Mouse (Mus musculus) C2C12 (cell line): Measurements from ENCODE around the gene Sept1.

Source experiments
- CTCF ChIP-seq: IDR thresholded peaks from one replicate; pipeline ENCODE4 v1.5.1; 2011; ENCODE audit not compliant: control insufficient read depth, insufficient read depth, insufficient read length
- MYOD1 ChIP-seq: IDR thresholded peaks from one replicate; pipeline ENCODE4 v1.6.1; 2011; ENCODE audit warnings: low read depth; ENCODE audit not compliant: control insufficient read depth, insufficient read length
- MYOG ChIP-seq: IDR thresholded peaks from one replicate; pipeline ENCODE4 v1.6.1; 2011; ENCODE audit not compliant: control insufficient read depth, insufficient read length; ENCODE audit errors: extremely low read depth

GRCm38 (mm10) chr7:127211014-127211745 lies 21.8 kb downstream of the Sept1 start:
- TF ChIP-seq CTCF: no peak
- no peak for TF ChIP-seq MYOD1
- TF ChIP-seq MYOG: no peak
